Mouse (Mus musculus) liver, embryonic 12.5 days (tissue): Measurements from ENCODE around the gene Osbpl11. TPM values are rescaled to one million over a fixed set of nuclear protein-coding genes. Genes with fewer than 3 reads are reported as not detected.
"Not testable (repeated sequence)": the region's sequence is repeated elsewhere in the genome, so short reads cannot be mapped to it uniquely, and the experiment has no call there.

Experiments
- ATAC-seq: fragments of 200-750 bp; cut with Nextera tagmentation; 2 replicates; pipeline ENCODE4 v1.8.0; 2017; ENCODE audit warnings: moderate number of reproducible peaks, mild to moderate bottlenecking, moderate library complexity
- H3K27ac ChIP-seq: fragments of 300-500 bp; sonication (generic); 2 replicates; pipeline ENCODE4 v1.5.1; 2016; ENCODE audit warnings: mild to moderate bottlenecking
- H3K27me3 ChIP-seq: fragments of 300-500 bp; sonication (generic); replicated peaks from 2 replicates; pipeline ENCODE4 v1.6.1; 2016; ENCODE audit warnings: mild to moderate bottlenecking, moderate library complexity
- H3K36me3 ChIP-seq: fragments of 300-500 bp; sonication (generic); 2 replicates; pipeline ENCODE4 v1.6.1; 2016; ENCODE audit warnings: mild to moderate bottlenecking, moderate library complexity
- H3K4me1 ChIP-seq: fragments of 300-500 bp; sonication (generic); 2 replicates; pipeline ENCODE4 v1.6.1; 2016
- H3K4me2 ChIP-seq: fragments of 300-500 bp; sonication (generic); 2 replicates; pipeline ENCODE4 v1.6.1; 2016; ENCODE audit warnings: mild to moderate bottlenecking, moderate library complexity
- H3K4me3 ChIP-seq: fragments of 300-500 bp; sonication (generic); 2 replicates; pipeline ENCODE4 v1.5.1; 2016; ENCODE audit warnings: mild to moderate bottlenecking, moderate library complexity
- H3K9ac ChIP-seq: fragments of 300-500 bp; sonication (generic); 2 replicates; pipeline ENCODE4 v1.6.1; 2016; ENCODE audit warnings: mild to moderate bottlenecking, moderate library complexity
- H3K9me3 ChIP-seq: fragments of 300-500 bp; sonication (generic); replicated peaks from 2 replicates; pipeline ENCODE4 v1.6.1; 2016; ENCODE audit warnings: mild to moderate bottlenecking, moderate library complexity
- WGBS: fragments of 180-500 bp; shearing (Covaris S2); methylation state at CpG from one replicate; pipeline ENCODE4 v1.1.7; 2016; ENCODE audit not compliant: insufficient replicate concordance; 5-methylcytosine and 5-hydroxymethylcytosine counted together
- polyA plus RNA-seq: library from polyadenylated mRNA; unstranded; fragments of >200 nt; fragmentation: Nextera tagmentation; extraction: Ambion mirVana; gene quantifications from 2 replicates; pipeline ENCODE4 v1.2.1, GENCODE M21; 2016

Gene Osbpl11
- polyA plus RNA-seq, 1 experiment from 2014 or later = 11.2 TPM

- H3K4me2 ChIP-seq = no peak overlapping the region
- no peak for ATAC-seq
- 69% methylated on average over 2 of the region's 2 CpGs for WGBS
- H3K27me3 ChIP-seq = no peaks in the 10 kb centered on the region
- H3K9me3 ChIP-seq = no peaks in the 10 kb centered on the region
- H3K4me1 ChIP-seq = no peaks in the 10 kb centered on the region
- no peak overlapping the region for H3K9ac ChIP-seq
- peaks cover 64% of the 10 kb centered on the region for H3K36me3 ChIP-seq
- no peak overlapping the region for H3K4me3 ChIP-seq
- no peak overlapping the region for H3K27ac ChIP-seq
Observed at GRCm38 (mm10) chr16:33210812-33211211, 25.9 kb downstream of the Osbpl11 start.

GRCm38 (mm10) chr16:33216313-33217003, 31.6 kb downstream of the Osbpl11 start:
- 86% methylated on average over 9 of the region's 9 CpGs for WGBS
- Histone ChIP-seq H3K27ac (no peak overlapping the region), H3K9ac (no peak overlapping the region), H3K27me3 (no peaks in the 10 kb centered on the region), H3K36me3 (peaks cover 39% of the 10 kb centered on the region), H3K4me2 (no peak overlapping the region), H3K9me3 (no peaks in the 10 kb centered on the region), H3K4me3 (no peak overlapping the region), H3K4me1 (no peaks in the 10 kb centered on the region)
- ATAC-seq = no peak

- not testable (repeated sequence) for H3K9me3 ChIP-seq, H3K4me1 ChIP-seq, H3K27ac ChIP-seq, ATAC-seq, H3K9ac ChIP-seq, H3K27me3 ChIP-seq, H3K4me2 ChIP-seq, H3K4me3 ChIP-seq
- WGBS = 68% methylated on average over 3 of the region's 3 CpGs
- peaks cover 35% of the 10 kb centered on the region for H3K36me3 ChIP-seq
Observed at GRCm38 (mm10) chr16:33217553-33218085, 32.7 kb downstream of the Osbpl11 start.

- no peak overlapping the region for H3K4me2 ChIP-seq
- no peak overlapping the region for H3K9ac ChIP-seq
- H3K36me3 ChIP-seq = peaks cover 42% of the 10 kb centered on the region
- WGBS = 76% methylated on average over 3 of the region's 3 CpGs
- H3K9me3 ChIP-seq = no peaks in the 10 kb centered on the region
- no peak for ATAC-seq
- no peaks in the 10 kb centered on the region for H3K27me3 ChIP-seq
- no peak overlapping the region for H3K4me3 ChIP-seq
- H3K27ac ChIP-seq = no peak overlapping the region
- H3K4me1 ChIP-seq = no peaks in the 10 kb centered on the region
Observed at GRCm38 (mm10) chr16:33222482-33222881, 37.6 kb downstream of the Osbpl11 start.

- no peaks in the 10 kb centered on the region for H3K27me3 ChIP-seq
- peaks cover 59% of the 10 kb centered on the region for H3K36me3 ChIP-seq
- no peak overlapping the region for H3K4me3 ChIP-seq
- H3K4me1 ChIP-seq = no peaks in the 10 kb centered on the region
- H3K27ac ChIP-seq = no peak overlapping the region
- no peak overlapping the region for H3K9ac ChIP-seq
- no peak for ATAC-seq
- no peaks in the 10 kb centered on the region for H3K9me3 ChIP-seq
- H3K4me2 ChIP-seq = no peak overlapping the region
- WGBS = 79% methylated on average over 5 of the region's 5 CpGs
Observed at GRCm38 (mm10) chr16:33224381-33224780, 39.5 kb downstream of the Osbpl11 start.

- ATAC-seq = no peak
- H3K4me2 ChIP-seq = no peak overlapping the region
- no peaks in the 10 kb centered on the region for H3K4me1 ChIP-seq
- H3K27me3 ChIP-seq = no peaks in the 10 kb centered on the region
- no peaks in the 10 kb centered on the region for H3K9me3 ChIP-seq
- no peak overlapping the region for H3K27ac ChIP-seq
- peaks cover 56% of the 10 kb centered on the region for H3K36me3 ChIP-seq
- no peak overlapping the region for H3K4me3 ChIP-seq
- WGBS = 86% methylated on average over 12 of the region's 12 CpGs
- no peak overlapping the region for H3K9ac ChIP-seq
Observed at GRCm38 (mm10) chr16:33234128-33234527, 49.3 kb downstream of the Osbpl11 start.

- no peak overlapping the region for H3K27ac ChIP-seq
- 77% methylated on average over 6 of the region's 6 CpGs for whole genome bisulfite sequencing
- no peak for ATAC-seq
- peaks cover 51% of the 10 kb centered on the region for H3K36me3 ChIP-seq
- no peaks in the 10 kb centered on the region for H3K27me3 ChIP-seq
- no peaks in the 10 kb centered on the region for H3K4me1 ChIP-seq
- no peaks in the 10 kb centered on the region for H3K9me3 ChIP-seq
- H3K9ac ChIP-seq = no peak overlapping the region
- no peak overlapping the region for H3K4me2 ChIP-seq
- no peak overlapping the region for H3K4me3 ChIP-seq
Observed at GRCm38 (mm10) chr16:33236151-33236550, 51.3 kb downstream of the Osbpl11 start.

GRCm38 (mm10) chr16:33239305-33239704, 54.4 kb downstream of the Osbpl11 start:
- Histone ChIP-seq H3K36me3 (peaks cover 68% of the 10 kb centered on the region), H3K9me3 (no peaks in the 10 kb centered on the region), H3K4me2 (no peak overlapping the region), H3K4me3 (no peak overlapping the region), H3K27ac (no peak overlapping the region), H3K9ac (no peak overlapping the region), H3K27me3 (no peaks in the 10 kb centered on the region), H3K4me1 (no peaks in the 10 kb centered on the region)
- 68% methylated on average over 2 of the region's 2 CpGs for WGBS
- ATAC-seq = no peak

GRCm38 (mm10) chr16:33242046-33242445, 57.2 kb downstream of the Osbpl11 start:
- Histone ChIP-seq H3K9ac (no peak overlapping the region), H3K4me1 (no peaks in the 10 kb centered on the region), H3K27me3 (no peaks in the 10 kb centered on the region), H3K4me3 (no peak overlapping the region), H3K4me2 (no peak overlapping the region), H3K27ac (no peak overlapping the region), H3K9me3 (no peaks in the 10 kb centered on the region), H3K36me3 (peaks cover 51% of the 10 kb centered on the region)
- WGBS = 80% methylated on average over 6 of the region's 6 CpGs
- no peak for ATAC-seq

GRCm38 (mm10) chr16:33244136-33244691, 59.3 kb downstream of the Osbpl11 start:
- Histone ChIP-seq H3K27ac (no peak overlapping the region), H3K4me2 (no peak overlapping the region), H3K4me1 (no peaks in the 10 kb centered on the region), H3K4me3 (no peak overlapping the region), H3K9ac (no peak overlapping the region), H3K36me3 (peaks cover 43% of the 10 kb centered on the region), H3K27me3 (no peaks in the 10 kb centered on the region), H3K9me3 (no peaks in the 10 kb centered on the region)
- peak; percentile 8; the same call in 1 of the 2 replicates for ATAC-seq
- 81% methylated on average over 6 of the region's 6 CpGs for WGBS

- Histone ChIP-seq H3K9ac (no peak overlapping the region), H3K4me2 (no peak overlapping the region), H3K4me1 (no peaks in the 10 kb centered on the region), H3K27me3 (no peaks in the 10 kb centered on the region), H3K27ac (no peak overlapping the region), H3K4me3 (no peak overlapping the region), H3K9me3 (no peaks in the 10 kb centered on the region), H3K36me3 (peaks cover 35% of the 10 kb centered on the region)
- 84% methylated on average over 9 of the region's 9 CpGs for WGBS
- ATAC-seq = no peak
Observed at GRCm38 (mm10) chr16:33244933-33245470, 60.1 kb downstream of the Osbpl11 start.

GRCm38 (mm10) chr16:33246526-33246925, 61.7 kb downstream of the Osbpl11 start:
- Histone ChIP-seq H3K27me3 (no peaks in the 10 kb centered on the region), H3K4me3 (no peak overlapping the region), H3K9me3 (no peaks in the 10 kb centered on the region), H3K27ac (no peak overlapping the region), H3K36me3 (peaks cover 27% of the 10 kb centered on the region), H3K4me1 (peaks cover 10% of the 10 kb centered on the region), H3K4me2 (no peak overlapping the region), H3K9ac (no peak overlapping the region)
- ATAC-seq = no peak
- WGBS = 77% methylated on average over 5 of the region's 5 CpGs
